Mouse (Mus musculus) intestine, embryonic 15.5 days (tissue): Measurements from ENCODE around the gene Gm5767. TPM values are rescaled to one million over a fixed set of nuclear protein-coding genes. Genes with fewer than 3 reads are reported as not detected.

Source experiments
- ATAC-seq: fragments of 200-750 bp; cut with Nextera tagmentation; 2 replicates; pipeline ENCODE4 v1.8.0; 2017; ENCODE audit warnings: moderate TSS enrichment, moderate library complexity
- H3K27ac ChIP-seq: fragments of 300-500 bp; sonication (generic); 2 replicates; pipeline ENCODE4 v1.5.1; 2015; ENCODE audit warnings: mild to moderate bottlenecking, inconsistent platforms
- H3K27me3 ChIP-seq: fragments of 300-500 bp; sonication (generic); replicated peaks from 2 replicates; pipeline ENCODE4 v1.6.1; 2015; ENCODE audit warnings: inconsistent platforms
- H3K36me3 ChIP-seq: fragments of 300-500 bp; sonication (generic); 2 replicates; pipeline ENCODE4 v1.6.1; 2015; ENCODE audit warnings: inconsistent platforms
- H3K4me1 ChIP-seq: fragments of 300-500 bp; sonication (generic); replicated peaks from 2 replicates; pipeline ENCODE4 v1.6.1; 2015; ENCODE audit warnings: inconsistent platforms
- H3K4me2 ChIP-seq: fragments of 300-500 bp; sonication (generic); replicated peaks from 2 replicates; pipeline ENCODE4 v1.6.1; 2015; ENCODE audit warnings: mild to moderate bottlenecking, inconsistent platforms
- H3K4me3 ChIP-seq: fragments of 300-500 bp; sonication (generic); replicated peaks from 2 replicates; pipeline ENCODE4 v1.5.1; 2015; ENCODE audit warnings: inconsistent platforms
- H3K9ac ChIP-seq: fragments of 300-500 bp; sonication (generic); 2 replicates; pipeline ENCODE4 v1.6.1; 2015; ENCODE audit warnings: inconsistent platforms
- H3K9me3 ChIP-seq: fragments of 300-500 bp; sonication (generic); 2 replicates; pipeline ENCODE4 v1.6.1; 2016; ENCODE audit warnings: inconsistent platforms
- WGBS: fragments of 180-500 bp; shearing (Covaris S2); methylation state at CpG from one replicate; pipeline ENCODE4 v1.1.7; 2015; 5-methylcytosine and 5-hydroxymethylcytosine counted together
- polyA plus RNA-seq: library from polyadenylated mRNA; unstranded; fragments of >200 nt; fragmentation: Nextera tagmentation; extraction: Ambion mirVana; gene quantifications from 2 replicates; pipeline ENCODE4 v1.2.1, GENCODE M21; 2015

The Gm5767 gene
- not detected in 2 replicates for polyA plus RNA-seq

GRCm38 (mm10) chr16:8680470-8680869, at the start of gene Gm5767:
Gene Gm5767 (plus strand): TSS chr16:8680770.
- no peak for ATAC-seq
- Histone ChIP-seq H3K27me3 (no peaks in the 10 kb centered on the region), H3K4me1 (no peaks in the 10 kb centered on the region), H3K4me3 (no peak within 1 kb of the TSS), H3K9me3 (no peaks in the 10 kb centered on the region), H3K4me2 (no peak within 1 kb of the TSS), H3K9ac (no peak within 1 kb of the TSS), H3K36me3 (no peaks in the 10 kb centered on the region), H3K27ac (no peak within 1 kb of the TSS)
- WGBS: 86% methylated on average over 5 of the region's 5 CpGs

GRCm38 (mm10) chr16:8631428-8631827, 49.1 kb upstream of the Gm5767 start:
- Histone ChIP-seq H3K9ac (no peak overlapping the region), H3K27me3 (no peaks in the 10 kb centered on the region), H3K9me3 (no peaks in the 10 kb centered on the region), H3K4me2 (no peak overlapping the region), H3K36me3 (peaks cover 7% of the 10 kb centered on the region; the same call in 1 of the 2 replicates), H3K27ac (no peak overlapping the region), H3K4me3 (no peak overlapping the region), H3K4me1 (peaks cover 13% of the 10 kb centered on the region)
- ATAC-seq: no peak
- WGBS: 85% methylated on average over 5 of the region's 5 CpGs

- Histone ChIP-seq H3K9ac (peak overlapping the region; percentile 89), H3K27me3 (no peaks in the 10 kb centered on the region), H3K27ac (peak overlapping the region; percentile 92), H3K9me3 (no peaks in the 10 kb centered on the region), H3K4me2 (peak overlapping the region; percentile 64), H3K4me1 (peaks cover 23% of the 10 kb centered on the region), H3K36me3 (peaks cover 10% of the 10 kb centered on the region; the same call in 1 of the 2 replicates), H3K4me3 (peak overlapping the region; percentile 78)
- ATAC-seq: peak; percentile 16
- WGBS: under 1% methylated on average over 13 of the region's 13 CpGs
Measured at GRCm38 (mm10) chr16:8636867-8637216, 43.7 kb upstream of the Gm5767 start.

DNA sequence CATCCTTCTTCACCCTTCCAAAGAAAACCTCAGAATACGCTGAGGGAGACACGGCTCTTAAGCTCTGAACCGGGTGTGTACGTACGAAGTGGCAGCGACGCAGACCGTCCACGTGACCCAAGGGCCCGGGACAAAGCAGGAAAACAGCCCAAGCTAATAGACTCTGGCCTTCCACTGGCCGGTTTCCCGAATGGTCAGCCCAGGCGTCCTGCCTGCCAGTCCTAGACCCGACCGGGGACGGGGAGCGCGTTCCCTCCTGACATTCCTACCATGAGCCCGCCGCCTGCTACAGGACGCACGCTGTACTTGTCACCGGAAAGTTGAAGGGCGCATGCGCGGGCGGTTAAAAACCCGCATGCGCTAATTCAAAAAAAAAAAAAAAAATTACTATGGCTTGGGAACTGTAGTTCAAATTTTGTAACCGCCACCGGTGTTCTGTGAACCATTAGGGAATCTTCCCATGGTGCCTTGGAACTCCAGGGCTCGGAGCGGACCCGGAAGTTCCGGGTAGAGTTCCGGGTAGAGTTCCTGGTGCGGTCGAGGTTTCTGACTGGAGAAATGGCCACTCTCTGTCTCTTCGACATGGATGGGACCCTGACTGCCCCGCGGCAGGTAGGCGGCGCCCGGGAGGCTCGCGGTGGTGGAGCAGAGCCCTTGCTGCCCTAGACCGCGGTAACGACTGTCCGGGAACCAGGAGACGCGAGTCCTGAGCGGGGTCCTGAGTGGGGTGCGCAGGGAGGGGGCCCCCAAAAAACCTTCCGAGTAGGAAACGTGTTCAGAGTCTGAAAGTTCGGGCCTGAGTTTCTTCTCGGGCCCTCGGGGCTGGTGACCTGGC, 43.1 kb upstream of the Gm5767 start, which contains the start of the genes Pmm2 and Tmem186:
Gene Pmm2 (plus strand): TSS at position 458 of the 835 bp plus-strand sequence.
Gene Tmem186 (minus strand): TSS at position 496 of the 835 bp plus-strand sequence.
- peak within 1 kb of the TSS; percentile 92 for H3K27ac ChIP-seq
- H3K4me3 ChIP-seq: peak within 1 kb of the TSS; percentile 78
- peak; percentile 92 for ATAC-seq
- no peaks in the 10 kb centered on the region for H3K9me3 ChIP-seq
- H3K4me2 ChIP-seq: peak within 1 kb of the TSS; percentile 64
- under 1% methylated on average over 59 of the region's 59 CpGs for WGBS
- H3K36me3 ChIP-seq: peaks cover 10% of the 10 kb centered on the region; the same call in 1 of the 2 replicates
- H3K9ac ChIP-seq: peak within 1 kb of the TSS; percentile 89
- peaks cover 23% of the 10 kb centered on the region for H3K4me1 ChIP-seq
- no peaks in the 10 kb centered on the region for H3K27me3 ChIP-seq

- ATAC-seq: no peak
Measured at GRCm38 (mm10) chr16:8638131-8638530, 42.4 kb upstream of the Gm5767 start.

DNA sequence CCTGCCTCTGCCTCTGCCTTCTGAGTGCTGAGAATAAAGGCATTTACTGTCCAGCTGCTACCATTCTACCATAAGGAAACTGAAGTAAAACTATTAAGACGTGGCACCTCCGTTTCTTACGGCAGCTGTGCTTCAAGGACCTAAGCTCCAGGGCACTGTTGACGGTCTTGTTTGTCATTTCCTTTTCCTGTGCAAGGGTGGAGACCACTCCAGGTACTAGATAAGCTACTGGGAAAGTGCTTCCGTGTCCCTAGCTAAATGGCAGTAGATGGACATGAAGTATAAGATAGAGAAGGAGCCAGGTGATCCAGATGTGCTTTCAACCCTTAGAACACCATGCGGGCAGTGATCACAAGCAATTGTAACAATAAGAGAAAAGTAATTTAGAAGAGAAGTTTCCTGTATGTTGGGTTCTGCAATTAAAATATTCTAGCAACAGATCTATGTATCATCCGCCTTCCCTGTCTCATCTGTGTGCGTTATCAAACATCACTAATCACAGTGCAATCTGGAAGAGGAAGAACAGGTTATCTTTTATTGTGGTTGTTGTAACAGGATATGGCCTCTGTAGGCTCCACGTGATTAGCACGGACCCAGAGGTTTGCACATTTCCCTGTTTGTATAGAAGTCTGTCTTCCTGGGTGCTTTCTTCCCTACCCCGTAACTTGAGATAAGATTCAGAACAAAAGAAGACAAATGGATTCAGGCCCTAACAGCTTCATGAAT, 40.9 kb upstream of the Gm5767 start:
- Histone ChIP-seq H3K27ac (peak overlapping the region; percentile 52), H3K4me3 (no peak overlapping the region), H3K4me1 (peaks cover 23% of the 10 kb centered on the region), H3K4me2 (peak overlapping the region; percentile 31), H3K9me3 (no peaks in the 10 kb centered on the region), H3K36me3 (peaks cover 20% of the 10 kb centered on the region), H3K27me3 (no peaks in the 10 kb centered on the region), H3K9ac (no peak overlapping the region; the same call in 1 of the 2 replicates)
- ATAC-seq: 0 out of 2 replicates have a peak, but pooled peaks have one; percentile 26
- WGBS: 64% methylated on average over 11 of the region's 11 CpGs

More at GRCm38 (mm10) chr16:8638131-8638530, 42.4 kb upstream of the Gm5767 start:
- Histone ChIP-seq H3K4me2 (peak overlapping the region; percentile 64), H3K4me1 (peaks cover 23% of the 10 kb centered on the region), H3K27me3 (no peaks in the 10 kb centered on the region), H3K4me3 (peak overlapping the region; percentile 78), H3K36me3 (peaks cover 17% of the 10 kb centered on the region; the same call in 1 of the 2 replicates), H3K9ac (peak overlapping the region; percentile 89), H3K27ac (peak overlapping the region; percentile 92), H3K9me3 (no peaks in the 10 kb centered on the region)
- WGBS: 30% methylated on average over 7 of the region's 7 CpGs

GRCm38 (mm10) chr16:8643855-8644254, 36.7 kb upstream of the Gm5767 start:
- ATAC-seq: peak; percentile 84
- Histone ChIP-seq H3K4me2 (no peak overlapping the region), H3K36me3 (peaks cover 17% of the 10 kb centered on the region), H3K4me3 (no peak overlapping the region), H3K27me3 (no peaks in the 10 kb centered on the region), H3K4me1 (0 out of 2 replicates have a peak, but pooled peaks cover 4% of the 10 kb centered on the region), H3K27ac (no peak overlapping the region), H3K9ac (no peak overlapping the region), H3K9me3 (no peaks in the 10 kb centered on the region)
- WGBS: 72% methylated on average over 2 of the region's 2 CpGs

DNA sequence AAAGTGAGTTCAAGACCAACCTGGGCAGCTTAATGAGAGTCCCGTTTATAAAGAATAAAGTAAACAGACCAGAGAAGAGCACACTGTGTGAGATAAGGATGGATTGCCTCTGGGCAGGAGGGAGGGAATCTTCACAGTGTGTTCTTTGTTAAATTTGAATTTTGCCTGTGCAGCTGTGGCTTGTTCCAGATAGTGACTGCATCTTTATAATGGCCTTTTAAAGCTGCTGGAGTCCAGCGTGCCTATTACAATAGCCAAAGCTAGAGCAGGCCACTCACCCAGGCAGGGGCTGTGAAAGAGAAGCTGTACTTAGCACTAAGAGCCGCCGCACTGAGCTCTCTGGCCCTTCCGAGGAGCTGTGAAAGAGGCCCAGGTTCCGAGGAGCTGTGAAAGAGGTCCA, 35.0 kb upstream of the Gm5767 start:
- H3K9ac ChIP-seq: no peak overlapping the region
- no peak for ATAC-seq
- no peaks in the 10 kb centered on the region for H3K9me3 ChIP-seq
- no peak overlapping the region for H3K27ac ChIP-seq
- H3K4me2 ChIP-seq: no peak overlapping the region
- peaks cover 22% of the 10 kb centered on the region for H3K36me3 ChIP-seq
- no peaks in the 10 kb centered on the region for H3K27me3 ChIP-seq
- H3K4me3 ChIP-seq: no peak overlapping the region
- H3K4me1 ChIP-seq: no peaks in the 10 kb centered on the region
- 78% methylated on average over 6 of the region's 6 CpGs for WGBS

GRCm38 (mm10) chr16:8650007-8650406, 30.6 kb upstream of the Gm5767 start:
- H3K9ac ChIP-seq: no peak overlapping the region
- WGBS: 97% methylated on average over 3 of the region's 3 CpGs
- H3K27me3 ChIP-seq: no peaks in the 10 kb centered on the region
- no peaks in the 10 kb centered on the region for H3K4me1 ChIP-seq
- ATAC-seq: no peak
- no peak overlapping the region for H3K27ac ChIP-seq
- H3K4me2 ChIP-seq: no peak overlapping the region
- no peaks in the 10 kb centered on the region for H3K9me3 ChIP-seq
- no peak overlapping the region for H3K4me3 ChIP-seq
- peaks cover 27% of the 10 kb centered on the region for H3K36me3 ChIP-seq

DNA sequence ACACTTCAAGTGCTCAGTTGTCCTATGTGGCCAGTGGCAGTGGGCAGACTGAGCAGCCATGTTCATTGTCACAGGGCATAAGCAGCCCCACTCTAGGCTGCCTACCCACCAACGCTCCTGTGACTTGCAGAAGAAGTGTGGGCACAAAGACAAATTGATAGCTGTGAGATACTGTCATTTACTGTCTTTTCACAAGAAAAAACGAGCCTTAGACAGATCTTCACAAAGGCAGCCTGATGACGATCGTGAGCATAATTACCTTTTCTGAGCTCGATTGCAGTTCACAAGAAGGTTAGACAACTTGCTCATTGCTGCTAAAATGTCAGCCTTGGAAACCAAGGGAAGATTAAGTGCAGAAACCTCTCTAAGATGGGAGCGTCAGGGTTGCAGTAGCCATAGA, 25.5 kb upstream of the Gm5767 start:
- H3K9ac ChIP-seq: no peak overlapping the region
- 86% methylated on average over 6 of the region's 6 CpGs for WGBS
- no peaks in the 10 kb centered on the region for H3K4me1 ChIP-seq
- no peak overlapping the region for H3K27ac ChIP-seq
- peaks cover 28% of the 10 kb centered on the region for H3K36me3 ChIP-seq
- no peaks in the 10 kb centered on the region for H3K27me3 ChIP-seq
- ATAC-seq: no peak
- H3K4me2 ChIP-seq: no peak overlapping the region
- no peaks in the 10 kb centered on the region for H3K9me3 ChIP-seq
- no peak overlapping the region for H3K4me3 ChIP-seq

GRCm38 (mm10) chr16:8655599-8655998, 25.0 kb upstream of the Gm5767 start:
- Histone ChIP-seq H3K27ac (no peak overlapping the region), H3K4me1 (no peaks in the 10 kb centered on the region), H3K27me3 (no peaks in the 10 kb centered on the region), H3K4me3 (no peak overlapping the region), H3K36me3 (peaks cover 31% of the 10 kb centered on the region), H3K9ac (no peak overlapping the region), H3K9me3 (no peaks in the 10 kb centered on the region), H3K4me2 (no peak overlapping the region)
- ATAC-seq: 0 out of 2 replicates have a peak, but pooled peaks have one; percentile 33
- WGBS: 79% methylated on average over 9 of the region's 9 CpGs

DNA sequence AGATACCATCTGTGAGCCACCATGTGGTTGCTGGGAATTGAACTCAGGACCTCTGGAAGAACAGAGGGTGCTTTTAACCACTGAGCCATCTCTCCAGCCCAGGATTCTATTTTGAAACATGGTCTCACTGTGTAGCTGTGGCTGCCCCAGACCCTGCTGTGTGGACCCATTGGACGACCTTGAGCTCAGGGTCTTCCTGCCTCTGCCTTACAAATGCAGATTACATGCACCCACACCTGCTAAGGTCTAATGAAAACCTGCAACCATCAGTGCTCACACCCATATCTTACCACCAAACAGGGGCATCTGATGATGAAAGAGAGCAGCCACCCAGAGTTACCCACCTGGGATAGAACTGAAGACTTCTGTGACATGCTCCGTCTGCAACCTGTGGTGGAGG, 24.3 kb upstream of the Gm5767 start:
- no peak overlapping the region for H3K27ac ChIP-seq
- H3K4me2 ChIP-seq: no peak overlapping the region
- H3K36me3 ChIP-seq: peaks cover 29% of the 10 kb centered on the region
- no peaks in the 10 kb centered on the region for H3K9me3 ChIP-seq
- no peak for ATAC-seq
- no peak overlapping the region for H3K9ac ChIP-seq
- no peak overlapping the region for H3K4me3 ChIP-seq
- 80% methylated on average over 2 of the region's 2 CpGs for WGBS
- no peaks in the 10 kb centered on the region for H3K4me1 ChIP-seq
- no peaks in the 10 kb centered on the region for H3K27me3 ChIP-seq
